Mouse (Mus musculus) heart, adult 2 months (tissue): Measurements from ENCODE around the gene Litaf.

Source experiments
- CTCF ChIP-seq: fragments of 200-600 bp; IDR thresholded peaks from 2 replicates; pipeline ENCODE4 v1.8.1; 2022; ENCODE audit warnings: antibody characterized with exemption, mild to moderate bottlenecking, moderate library complexity
- EP300 ChIP-seq: fragments of 200-500 bp; IDR thresholded peaks from 2 replicates; pipeline ENCODE4 v1.6.1; 2011; ENCODE audit warnings: low read depth, low read length, control low read depth; ENCODE audit not compliant: insufficient read depth
- POLR2A ChIP-seq: fragments of 200-500 bp; IDR thresholded peaks from 2 replicates; pipeline ENCODE4 v1.6.1; 2011; ENCODE audit warnings: mild to moderate bottlenecking, low read depth, low read length, control low read depth; ENCODE audit not compliant: insufficient read depth

GRCm38 (mm10) chr16:10956938-10957685 lies 108.8 kb downstream of the Litaf start:
- TF ChIP-seq POLR2A, result no peak
- no peak for TF ChIP-seq EP300
- TF ChIP-seq CTCF, result no peak
